Mouse (Mus musculus): ENCODE results near the gene Celf5. TPM values are rescaled to one million over a fixed set of nuclear protein-coding genes. Genes with fewer than 3 reads are reported as not detected.
"Not testable (repeated sequence)": the region's sequence is repeated elsewhere in the genome, so short reads cannot be mapped to it uniquely, and the experiment has no call there.

The Celf5 gene
- polyA plus RNA-seq, 1 experiment from 2014 or later: 76.1 TPM

DNA sequence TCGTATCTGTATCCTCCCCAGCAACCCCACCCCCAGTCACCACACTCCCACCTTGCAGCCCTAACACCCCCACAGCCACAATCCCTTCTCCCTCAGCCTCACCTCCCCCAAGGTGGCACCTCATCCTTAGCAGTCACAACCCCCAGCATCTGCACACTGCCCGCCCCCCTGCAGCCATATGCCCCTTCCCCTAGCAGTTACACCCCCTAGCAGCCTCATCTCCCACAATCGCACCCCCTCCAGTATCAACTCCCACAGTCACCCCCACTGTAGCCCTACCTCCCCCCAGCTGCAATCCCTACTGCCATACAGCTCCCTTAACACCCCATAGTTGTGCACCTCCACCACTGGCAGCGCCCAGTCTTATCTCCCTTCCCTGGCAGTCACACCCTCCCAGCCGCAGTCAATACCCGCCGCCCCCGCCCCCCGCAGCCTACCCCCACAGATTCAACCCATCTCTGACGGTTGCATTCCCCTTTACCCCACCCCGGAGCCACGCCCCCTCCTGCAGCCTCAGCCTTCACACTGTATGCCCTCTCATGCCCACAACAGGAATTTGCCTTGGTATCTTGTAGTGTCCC is 25.4 kb downstream of the Celf5 start:
- no peak overlapping the region for H3K9ac ChIP-seq (replicated peaks)
- no peak overlapping the region for H3K27ac ChIP-seq (replicated peaks)
- ATAC-seq (replicated peaks): 0 out of 2 replicates have a peak, but pooled peaks have one; percentile 18
- H3K4me1 ChIP-seq: no peaks in the 10 kb centered on the region
- H3K9me3 ChIP-seq: no peaks in the 10 kb centered on the region
- no peak overlapping the region for H3K4me2 ChIP-seq (replicated peaks)
- H3K36me3 ChIP-seq: no peaks in the 10 kb centered on the region; the same call in 1 of the 2 replicates
- peaks cover 61% of the 10 kb centered on the region for H3K27me3 ChIP-seq
- no peak overlapping the region for H3K4me3 ChIP-seq
- WGBS: 50% methylated on average over 12 of the region's 12 CpGs

DNA sequence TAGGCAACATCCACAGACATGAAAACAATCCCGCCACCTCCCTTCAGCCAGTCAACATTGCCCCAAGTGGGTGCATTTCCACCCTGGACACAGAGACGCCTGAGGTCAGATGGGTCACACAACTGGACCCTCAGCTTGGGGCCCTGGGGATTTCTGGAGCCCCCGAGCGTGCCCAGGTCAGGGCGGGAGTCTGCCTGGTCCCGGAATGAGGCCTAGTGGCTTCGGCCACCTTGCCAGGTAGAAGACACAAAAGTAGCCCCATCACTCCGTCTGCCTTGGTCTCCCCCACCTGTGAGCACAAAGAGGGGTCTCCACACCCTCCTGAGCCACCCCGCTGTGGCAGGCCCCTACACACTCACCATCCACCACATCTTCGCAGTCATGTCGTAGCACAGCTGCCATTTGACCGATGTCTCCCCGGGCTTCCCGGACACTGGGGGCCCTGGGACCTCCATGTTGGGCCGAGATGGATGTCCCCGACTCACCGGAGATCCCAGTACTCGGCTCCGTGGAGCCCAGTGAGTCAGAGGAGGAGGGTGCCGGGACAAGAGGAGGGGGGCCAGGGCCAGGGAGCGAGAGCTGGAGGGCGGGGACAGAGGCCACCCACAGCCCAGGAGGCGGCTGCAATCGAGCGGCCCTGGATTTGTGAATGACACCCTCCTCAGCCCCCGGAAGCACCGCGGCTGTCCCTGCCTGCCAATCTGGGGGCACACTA is 27.2 kb downstream of the Celf5 start, which contains the start of gene Nfic:
TSS of gene Nfic (minus strand) at position 455 of the 715 bp plus-strand sequence.
- Histone ChIP-seq H3K9me3 (no peaks in the 10 kb centered on the region), H3K36me3 (no peaks in the 10 kb centered on the region), H3K27ac (replicated peaks) (no peak within 1 kb of the TSS), H3K4me3 (no peak within 1 kb of the TSS), H3K27me3 (peaks cover 61% of the 10 kb centered on the region), H3K9ac (replicated peaks) (no peak within 1 kb of the TSS), H3K4me2 (replicated peaks) (no peak within 1 kb of the TSS), H3K4me1 (no peaks in the 10 kb centered on the region)
- 65% methylated on average over 28 of the region's 28 CpGs for WGBS
- ATAC-seq (replicated peaks): no peak

- Histone ChIP-seq H3K4me3 (no peak overlapping the region), H3K27me3 (peaks cover 58% of the 10 kb centered on the region), H3K27ac (replicated peaks) (no peak overlapping the region), H3K4me1 (no peaks in the 10 kb centered on the region), H3K4me2 (replicated peaks) (no peak overlapping the region), H3K9ac (replicated peaks) (no peak overlapping the region), H3K36me3 (no peaks in the 10 kb centered on the region), H3K9me3 (no peaks in the 10 kb centered on the region)
- no peak for ATAC-seq (replicated peaks)
- WGBS: 83% methylated on average over 2 of the region's 2 CpGs
Measured at GRCm38 (mm10) chr10:81454106-81454505, 28.4 kb downstream of the Celf5 start.

- 3% methylated on average over 14 of the region's 14 CpGs for WGBS
- peaks cover 58% of the 10 kb centered on the region for H3K27me3 ChIP-seq
Measured at GRCm38 (mm10) chr10:81452947-81453288, 29.6 kb downstream of the Celf5 start.

DNA sequence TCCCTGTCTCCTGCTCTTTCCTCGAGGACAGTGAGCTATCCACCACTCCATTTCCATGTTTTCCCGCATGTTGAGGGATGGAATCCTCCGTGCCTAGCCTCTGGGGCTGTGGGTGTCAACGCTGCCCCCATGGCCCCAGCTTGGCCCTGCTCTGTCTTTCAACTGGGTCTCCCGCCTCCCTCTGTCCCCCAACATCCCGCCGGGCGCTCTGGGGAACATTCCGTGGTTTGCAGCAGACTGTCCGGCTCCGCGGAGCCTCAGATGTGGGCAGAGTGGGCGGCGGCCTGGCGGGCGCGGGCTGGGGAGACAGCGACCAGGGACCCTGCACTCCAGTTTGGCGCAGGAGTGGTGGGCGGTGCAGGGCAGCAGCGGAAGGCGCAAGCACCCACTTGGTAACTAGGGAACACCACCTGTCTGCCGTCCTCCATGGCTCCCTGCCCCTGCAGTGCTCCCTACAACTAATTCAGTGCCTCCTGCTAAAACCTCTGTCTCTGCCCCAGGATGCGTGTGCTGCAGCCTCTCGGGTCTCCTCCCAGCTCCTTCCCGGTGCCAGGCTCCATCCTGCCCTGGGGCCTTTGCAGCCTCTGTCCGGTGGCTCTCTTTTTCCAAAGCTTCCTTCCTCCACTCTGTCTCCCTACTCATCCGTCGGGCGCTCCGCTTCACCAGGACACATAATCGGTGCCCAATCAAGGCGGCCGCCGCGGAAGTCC is 30.1 kb downstream of the Celf5 start:
- WGBS: 10% methylated on average over 36 of the region's 36 CpGs

More at GRCm38 (mm10) chr10:81452947-81453288, 29.6 kb downstream of the Celf5 start:
- Histone ChIP-seq H3K4me2 (replicated peaks) (no peak overlapping the region), H3K9me3 (no peaks in the 10 kb centered on the region), H3K9ac (replicated peaks) (no peak overlapping the region), H3K27ac (replicated peaks) (no peak overlapping the region), H3K4me1 (no peaks in the 10 kb centered on the region), H3K36me3 (no peaks in the 10 kb centered on the region), H3K4me3 (no peak overlapping the region)
- no peak for ATAC-seq (replicated peaks)

GRCm38 (mm10) chr10:81451365-81451745 is 31.2 kb downstream of the Celf5 start:
- Histone ChIP-seq H3K4me3 (no peak overlapping the region), H3K9me3 (no peaks in the 10 kb centered on the region), H3K27me3 (peaks cover 50% of the 10 kb centered on the region), H3K4me1 (no peaks in the 10 kb centered on the region), H3K36me3 (no peaks in the 10 kb centered on the region), H3K4me2 (replicated peaks) (no peak overlapping the region), H3K27ac (replicated peaks) (no peak overlapping the region), H3K9ac (replicated peaks) (no peak overlapping the region)
- no peak for ATAC-seq (replicated peaks)
- WGBS: 72% methylated on average over 6 of the region's 6 CpGs

More for the DNA sequence above, 30.1 kb downstream of the Celf5 start:
- Histone ChIP-seq H3K27ac (replicated peaks) (no peak overlapping the region), H3K9ac (replicated peaks) (no peak overlapping the region), H3K4me1 (no peaks in the 10 kb centered on the region), H3K9me3 (no peaks in the 10 kb centered on the region), H3K36me3 (no peaks in the 10 kb centered on the region), H3K4me3 (no peak overlapping the region), H3K27me3 (peaks cover 58% of the 10 kb centered on the region), H3K4me2 (replicated peaks) (no peak overlapping the region)
- ATAC-seq (replicated peaks): no peak

DNA sequence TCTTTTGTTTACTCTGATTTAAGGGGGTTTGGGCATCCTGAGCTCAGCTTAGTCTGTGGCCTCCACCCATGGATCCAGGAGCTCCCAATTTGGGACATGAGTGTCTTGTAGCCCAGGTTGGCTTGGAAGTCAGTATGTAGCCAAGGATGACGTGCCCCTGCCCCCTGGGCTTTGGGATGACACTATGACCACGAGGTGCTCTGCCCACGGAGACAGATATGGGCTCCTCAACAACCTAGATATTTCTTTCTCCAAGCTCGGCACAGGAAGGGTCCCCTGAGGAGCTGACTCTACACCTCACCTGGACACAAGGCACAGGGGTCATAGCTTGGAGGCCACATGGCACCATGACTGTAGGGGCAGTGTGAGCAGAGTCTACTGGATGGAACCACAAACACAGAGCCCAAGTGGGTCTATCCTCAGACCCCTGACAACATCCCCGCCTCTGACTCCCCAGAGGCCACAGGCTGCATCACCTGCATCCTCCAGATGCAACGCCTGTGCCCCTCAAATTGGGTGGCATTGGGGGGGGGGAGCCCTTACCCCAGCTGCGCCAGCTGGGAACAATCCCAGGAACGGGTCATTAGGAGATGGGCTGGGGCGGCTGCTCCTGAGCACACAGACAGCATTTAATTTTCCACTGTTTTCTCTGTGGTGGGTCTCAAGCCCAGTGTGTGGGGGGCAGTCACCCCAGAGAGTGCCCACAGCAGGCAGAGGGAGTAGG is 31.7 kb downstream of the Celf5 start:
- Histone ChIP-seq H3K27me3 (peaks cover 48% of the 10 kb centered on the region), H3K4me2 (replicated peaks) (no peak overlapping the region), H3K9me3 (no peaks in the 10 kb centered on the region), H3K27ac (replicated peaks) (no peak overlapping the region), H3K36me3 (no peaks in the 10 kb centered on the region), H3K4me1 (no peaks in the 10 kb centered on the region), H3K4me3 (no peak overlapping the region), H3K9ac (replicated peaks) (no peak overlapping the region)
- 61% methylated on average over 9 of the region's 9 CpGs for WGBS
- ATAC-seq (replicated peaks): no peak

- Histone ChIP-seq H3K27me3 (peaks cover 45% of the 10 kb centered on the region), H3K4me1 (no peaks in the 10 kb centered on the region), H3K9ac (replicated peaks) (no peak overlapping the region), H3K36me3 (no peaks in the 10 kb centered on the region), H3K9me3 (no peaks in the 10 kb centered on the region), H3K4me2 (replicated peaks) (no peak overlapping the region), H3K4me3 (no peak overlapping the region), H3K27ac (replicated peaks) (no peak overlapping the region)
- peak; percentile 77 for ATAC-seq (replicated peaks)
- WGBS: under 1% methylated on average over 7 of the region's 7 CpGs
Measured at GRCm38 (mm10) chr10:81450140-81450539, 32.4 kb downstream of the Celf5 start.

GRCm38 (mm10) chr10:81445516-81445915 is 37.0 kb downstream of the Celf5 start:
- H3K9ac ChIP-seq (replicated peaks); H3K36me3 ChIP-seq; H3K4me1 ChIP-seq; H3K4me2 ChIP-seq (replicated peaks); H3K9me3 ChIP-seq; H3K27me3 ChIP-seq; H3K4me3 ChIP-seq; ATAC-seq (replicated peaks); H3K27ac ChIP-seq (replicated peaks): not testable (repeated sequence)
- 34% methylated on average over 2 of the region's 2 CpGs for WGBS

DNA sequence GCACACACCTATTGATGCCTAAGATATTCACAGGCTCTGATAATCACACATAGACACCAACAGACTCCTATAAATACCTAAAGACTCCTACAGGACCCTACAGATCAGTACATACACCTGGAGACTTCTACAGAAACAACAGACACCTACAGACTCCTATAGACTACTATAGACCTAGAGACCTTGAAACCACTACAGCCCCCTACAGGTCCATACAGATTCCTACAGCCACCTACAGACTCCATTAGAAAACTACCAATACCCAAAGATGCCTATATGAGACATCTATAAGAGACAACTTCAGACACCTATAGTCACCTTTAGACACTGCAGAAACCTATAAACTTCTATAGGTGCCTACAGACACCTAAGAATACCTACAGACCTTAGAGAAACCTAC is 41.5 kb downstream of the Celf5 start:
- peaks cover 9% of the 10 kb centered on the region; the same call in 1 of the 2 replicates for H3K27me3 ChIP-seq
- H3K9me3 ChIP-seq: no peaks in the 10 kb centered on the region
- no peak for ATAC-seq (replicated peaks)
- H3K27ac ChIP-seq (replicated peaks): no peak overlapping the region
- no peak overlapping the region for H3K9ac ChIP-seq (replicated peaks)
- no peaks in the 10 kb centered on the region for H3K36me3 ChIP-seq
- H3K4me2 ChIP-seq (replicated peaks): no peak overlapping the region
- peaks cover under 1% of the 10 kb centered on the region; the same call in 1 of the 2 replicates for H3K4me1 ChIP-seq
- no peak overlapping the region for H3K4me3 ChIP-seq

DNA sequence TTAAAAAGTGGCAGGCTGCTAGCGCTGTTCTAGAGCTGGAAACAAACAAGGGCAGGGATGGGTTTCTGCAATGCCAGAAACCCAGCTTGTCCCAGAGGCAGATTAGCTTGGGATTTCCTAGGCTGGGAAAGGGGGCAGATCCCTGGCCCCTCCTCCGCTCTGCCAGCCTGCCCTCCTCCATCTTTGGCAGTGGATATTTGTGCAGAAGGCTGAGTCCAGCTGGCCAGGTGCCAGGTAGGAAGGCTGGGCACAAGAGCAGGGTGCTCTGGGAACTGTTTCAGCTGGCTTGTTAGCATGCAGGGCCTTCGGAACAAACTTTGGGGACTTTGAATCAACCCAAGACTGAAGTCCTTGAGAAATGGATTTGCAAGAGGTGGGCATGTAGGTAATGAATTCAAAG is 47.1 kb downstream of the Celf5 start:
- Histone ChIP-seq H3K4me1 (peaks cover 40% of the 10 kb centered on the region), H3K4me3 (no peak overlapping the region), H3K27ac (replicated peaks) (peak overlapping the region; percentile 81), H3K36me3 (no peaks in the 10 kb centered on the region), H3K9me3 (no peaks in the 10 kb centered on the region), H3K4me2 (replicated peaks) (no peak overlapping the region), H3K9ac (replicated peaks) (peak overlapping the region; percentile 8; the same call in 1 of the 2 replicates), H3K27me3 (no peaks in the 10 kb centered on the region)
- 41% methylated on average over 3 of the region's 3 CpGs for WGBS
- ATAC-seq (replicated peaks): no peak

Measured in forebrain, embryonic 15.5 days (tissue).